Mouse (Mus musculus): ENCODE measurements around the gene Itpr1. TPM values are rescaled to one million over a fixed set of nuclear protein-coding genes. Genes with fewer than 3 reads are reported as not detected.

The Itpr1 gene
- polyA plus RNA-seq, 1 experiment from 2014 or later = 3.5 TPM

DNA sequence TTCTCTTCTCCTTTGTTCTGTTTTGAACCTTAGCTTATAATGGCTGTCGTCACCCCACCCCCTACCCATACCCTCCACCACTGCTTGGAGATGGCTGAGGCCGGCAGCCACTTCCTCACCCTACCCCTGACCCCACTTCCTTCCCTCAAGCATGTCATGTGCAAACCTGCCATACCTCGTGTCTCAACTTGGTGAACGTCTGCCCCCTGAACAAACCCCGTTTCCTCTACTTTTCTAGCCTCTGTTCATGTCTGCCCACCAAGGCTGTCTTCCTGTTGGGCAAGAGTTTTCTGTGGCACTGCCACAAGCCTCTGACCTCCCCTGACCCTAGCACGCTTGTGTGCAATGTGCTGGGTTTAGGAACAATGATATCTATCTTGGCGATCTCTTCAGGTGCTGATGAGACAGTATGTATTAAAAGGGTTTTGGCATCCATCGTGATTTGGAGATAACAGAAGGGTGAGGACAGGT lies 253.2 kb downstream of the Itpr1 start:
- no peak overlapping the region for H3K27ac ChIP-seq (ENCODE audit: low read depth, low read length)
- WGBS = 85% methylated on average over 8 of the region's 8 CpGs
- H3K9me3 ChIP-seq (ENCODE audit: control insufficient read depth, low read length) = no peaks in the 10 kb centered on the region
- H3K27me3 ChIP-seq (ENCODE audit: control insufficient read depth, insufficient read depth, low read length) = no peaks in the 10 kb centered on the region
- H3K9ac ChIP-seq (replicated peaks; ENCODE audit: low read depth, low read length) = no peak overlapping the region
- H3K4me3 ChIP-seq (ENCODE audit: low read depth, low read length) = no peak overlapping the region
- no peak for ATAC-seq (ENCODE audit: low read depth)
- no peaks in the 10 kb centered on the region for H3K36me3 ChIP-seq (ENCODE audit: control insufficient read depth, insufficient read depth, low read length)
- no peak overlapping the region for H3K4me2 ChIP-seq (ENCODE audit: low read depth, low read length)
- H3K4me1 ChIP-seq (ENCODE audit: control insufficient read depth, insufficient read depth, low read length) = no peaks in the 10 kb centered on the region

DNA sequence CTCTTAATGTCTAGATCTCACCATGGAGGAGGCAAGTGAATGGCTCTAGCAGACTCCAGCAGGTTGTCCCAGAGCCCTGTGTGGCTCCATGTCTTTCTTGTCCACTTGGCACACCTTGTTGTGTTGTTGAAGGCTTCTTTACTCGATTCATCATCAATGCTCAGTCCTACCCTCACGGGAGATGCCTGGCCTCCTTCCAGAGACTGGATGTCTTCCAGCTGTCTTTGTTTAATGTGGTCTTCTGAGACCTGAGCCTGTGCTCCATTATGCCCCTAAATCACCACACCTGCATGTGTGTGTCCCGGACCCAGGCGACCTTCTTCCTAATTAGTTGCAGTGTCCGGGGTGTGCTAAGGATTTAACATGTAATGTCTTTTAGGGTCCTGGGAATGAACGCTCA lies 254.7 kb downstream of the Itpr1 start:
- Histone ChIP-seq H3K27ac (ENCODE audit: low read depth, low read length) (no peak overlapping the region), H3K4me3 (ENCODE audit: low read depth, low read length) (no peak overlapping the region), H3K36me3 (ENCODE audit: control insufficient read depth, insufficient read depth, low read length) (no peaks in the 10 kb centered on the region), H3K4me1 (ENCODE audit: control insufficient read depth, insufficient read depth, low read length) (no peaks in the 10 kb centered on the region), H3K9me3 (ENCODE audit: control insufficient read depth, low read length) (no peaks in the 10 kb centered on the region), H3K9ac (replicated peaks; ENCODE audit: low read depth, low read length) (no peak overlapping the region), H3K27me3 (ENCODE audit: control insufficient read depth, insufficient read depth, low read length) (no peaks in the 10 kb centered on the region), H3K4me2 (ENCODE audit: low read depth, low read length) (no peak overlapping the region)
- ATAC-seq (ENCODE audit: low read depth) = no peak
- WGBS = 76% methylated on average over 6 of the region's 6 CpGs

- Histone ChIP-seq H3K36me3 (ENCODE audit: control insufficient read depth, insufficient read depth, low read length) (no peaks in the 10 kb centered on the region), H3K9ac (replicated peaks; ENCODE audit: low read depth, low read length) (no peak overlapping the region), H3K27me3 (ENCODE audit: control insufficient read depth, insufficient read depth, low read length) (no peaks in the 10 kb centered on the region), H3K9me3 (ENCODE audit: control insufficient read depth, low read length) (no peaks in the 10 kb centered on the region), H3K4me3 (ENCODE audit: low read depth, low read length) (no peak overlapping the region), H3K27ac (ENCODE audit: low read depth, low read length) (no peak overlapping the region), H3K4me2 (ENCODE audit: low read depth, low read length) (no peak overlapping the region), H3K4me1 (ENCODE audit: control insufficient read depth, insufficient read depth, low read length) (no peaks in the 10 kb centered on the region)
- ATAC-seq (ENCODE audit: low read depth) = no peak
- WGBS = 59% methylated on average over 3 of the region's 3 CpGs
Observed at GRCm38 (mm10) chr6:108468226-108468825, 255.4 kb downstream of the Itpr1 start.

GRCm38 (mm10) chr6:108471878-108472277 lies 259.0 kb downstream of the Itpr1 start:
- no peak overlapping the region for H3K27ac ChIP-seq (ENCODE audit: low read depth, low read length)
- H3K4me1 ChIP-seq (ENCODE audit: control insufficient read depth, insufficient read depth, low read length) = no peaks in the 10 kb centered on the region
- H3K4me3 ChIP-seq (ENCODE audit: low read depth, low read length) = no peak overlapping the region
- WGBS = 95% methylated on average over 3 of the region's 3 CpGs
- H3K9me3 ChIP-seq (ENCODE audit: control insufficient read depth, low read length) = no peaks in the 10 kb centered on the region
- no peaks in the 10 kb centered on the region for H3K27me3 ChIP-seq (ENCODE audit: control insufficient read depth, insufficient read depth, low read length)
- no peak for ATAC-seq (ENCODE audit: low read depth)
- H3K4me2 ChIP-seq (ENCODE audit: low read depth, low read length) = no peak overlapping the region
- H3K9ac ChIP-seq (replicated peaks; ENCODE audit: low read depth, low read length) = no peak overlapping the region
- H3K36me3 ChIP-seq (ENCODE audit: control insufficient read depth, insufficient read depth, low read length) = no peaks in the 10 kb centered on the region

GRCm38 (mm10) chr6:108472748-108473147 lies 259.9 kb downstream of the Itpr1 start:
- Histone ChIP-seq H3K9me3 (ENCODE audit: control insufficient read depth, low read length) (no peaks in the 10 kb centered on the region), H3K4me3 (ENCODE audit: low read depth, low read length) (no peak overlapping the region)
- 80% methylated on average over 3 of the region's 3 CpGs for WGBS

GRCm38 (mm10) chr6:108476797-108477235 lies 263.9 kb downstream of the Itpr1 start:
- no peaks in the 10 kb centered on the region for H3K4me1 ChIP-seq (ENCODE audit: control insufficient read depth, insufficient read depth, low read length)
- WGBS = 82% methylated on average over 8 of the region's 8 CpGs
- no peak overlapping the region for H3K4me2 ChIP-seq (ENCODE audit: low read depth, low read length)
- ATAC-seq (ENCODE audit: low read depth) = no peak
- no peak overlapping the region for H3K4me3 ChIP-seq (ENCODE audit: low read depth, low read length)
- no peaks in the 10 kb centered on the region for H3K9me3 ChIP-seq (ENCODE audit: control insufficient read depth, low read length)
- H3K27ac ChIP-seq (ENCODE audit: low read depth, low read length) = no peak overlapping the region
- H3K27me3 ChIP-seq (ENCODE audit: control insufficient read depth, insufficient read depth, low read length) = no peaks in the 10 kb centered on the region
- H3K9ac ChIP-seq (replicated peaks; ENCODE audit: low read depth, low read length) = no peak overlapping the region
- H3K36me3 ChIP-seq (ENCODE audit: control insufficient read depth, insufficient read depth, low read length) = no peaks in the 10 kb centered on the region

More at GRCm38 (mm10) chr6:108472748-108473147, 259.9 kb downstream of the Itpr1 start:
- Histone ChIP-seq H3K27me3 (ENCODE audit: control insufficient read depth, insufficient read depth, low read length) (no peaks in the 10 kb centered on the region), H3K4me2 (ENCODE audit: low read depth, low read length) (no peak overlapping the region), H3K27ac (ENCODE audit: low read depth, low read length) (no peak overlapping the region), H3K4me1 (ENCODE audit: control insufficient read depth, insufficient read depth, low read length) (no peaks in the 10 kb centered on the region), H3K36me3 (ENCODE audit: control insufficient read depth, insufficient read depth, low read length) (no peaks in the 10 kb centered on the region), H3K9ac (replicated peaks; ENCODE audit: low read depth, low read length) (no peak overlapping the region)
- no peak for ATAC-seq (ENCODE audit: low read depth)

DNA sequence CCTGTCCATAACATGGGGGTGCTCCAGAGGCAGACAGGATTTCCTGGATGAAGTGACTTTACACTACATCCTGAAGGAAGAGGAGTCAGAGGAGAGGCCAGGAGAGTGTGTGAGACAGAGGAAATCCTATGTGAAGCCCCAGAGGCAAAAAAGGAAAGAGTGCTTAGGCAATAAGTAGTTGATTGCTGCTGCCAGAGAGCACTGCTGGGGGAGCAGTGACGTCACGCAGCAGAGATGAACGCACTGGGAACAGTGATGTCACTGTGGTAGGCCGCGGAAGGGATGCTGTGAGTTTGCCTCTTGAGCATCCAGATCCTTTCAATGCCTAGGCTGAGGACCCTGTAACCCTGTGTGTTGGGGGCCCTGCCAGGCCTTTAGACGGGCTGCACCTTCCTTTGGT lies 264.7 kb downstream of the Itpr1 start:
- Histone ChIP-seq H3K27me3 (ENCODE audit: control insufficient read depth, insufficient read depth, low read length) (no peaks in the 10 kb centered on the region), H3K27ac (ENCODE audit: low read depth, low read length) (no peak overlapping the region), H3K9me3 (ENCODE audit: control insufficient read depth, low read length) (no peaks in the 10 kb centered on the region), H3K4me3 (ENCODE audit: low read depth, low read length) (no peak overlapping the region), H3K4me1 (ENCODE audit: control insufficient read depth, insufficient read depth, low read length) (no peaks in the 10 kb centered on the region), H3K36me3 (ENCODE audit: control insufficient read depth, insufficient read depth, low read length) (no peaks in the 10 kb centered on the region), H3K9ac (replicated peaks; ENCODE audit: low read depth, low read length) (no peak overlapping the region), H3K4me2 (ENCODE audit: low read depth, low read length) (no peak overlapping the region)
- 89% methylated on average over 6 of the region's 6 CpGs for whole genome bisulfite sequencing
- no peak for ATAC-seq (ENCODE audit: low read depth)

DNA sequence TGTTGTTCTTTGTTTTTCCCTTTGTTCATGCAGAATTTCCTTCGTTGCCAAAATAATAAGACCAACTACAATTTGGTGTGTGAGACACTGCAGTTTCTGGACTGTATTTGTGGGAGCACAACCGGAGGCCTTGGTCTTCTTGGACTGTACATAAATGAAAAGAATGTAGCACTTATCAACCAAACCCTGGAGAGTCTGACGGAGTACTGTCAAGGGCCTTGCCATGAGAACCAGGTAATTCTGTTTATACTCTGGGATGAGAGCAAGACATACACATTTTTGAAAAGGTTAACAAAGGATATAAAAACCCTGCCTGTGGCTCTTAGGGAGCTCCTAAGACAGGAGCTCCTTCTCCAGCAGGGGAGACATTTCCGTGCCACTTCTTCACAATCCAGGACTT lies 268.3 kb downstream of the Itpr1 start:
- no peak overlapping the region for H3K4me3 ChIP-seq (ENCODE audit: low read depth, low read length)
- no peaks in the 10 kb centered on the region for H3K4me1 ChIP-seq (ENCODE audit: control insufficient read depth, insufficient read depth, low read length)
- no peaks in the 10 kb centered on the region for H3K36me3 ChIP-seq (ENCODE audit: control insufficient read depth, insufficient read depth, low read length)
- no peaks in the 10 kb centered on the region for H3K27me3 ChIP-seq (ENCODE audit: control insufficient read depth, insufficient read depth, low read length)
- 97% methylated on average over 4 of the region's 4 CpGs for WGBS
- H3K4me2 ChIP-seq (ENCODE audit: low read depth, low read length) = no peak overlapping the region
- no peak for ATAC-seq (ENCODE audit: low read depth)
- H3K9ac ChIP-seq (replicated peaks; ENCODE audit: low read depth, low read length) = no peak overlapping the region
- no peak overlapping the region for H3K27ac ChIP-seq (ENCODE audit: low read depth, low read length)
- H3K9me3 ChIP-seq (ENCODE audit: control insufficient read depth, low read length) = no peaks in the 10 kb centered on the region

GRCm38 (mm10) chr6:108482464-108482863 lies 269.6 kb downstream of the Itpr1 start:
- no peaks in the 10 kb centered on the region for H3K36me3 ChIP-seq (ENCODE audit: control insufficient read depth, insufficient read depth, low read length)
- no peak overlapping the region for H3K9ac ChIP-seq (replicated peaks; ENCODE audit: low read depth, low read length)
- H3K27ac ChIP-seq (ENCODE audit: low read depth, low read length) = no peak overlapping the region
- WGBS = 85% methylated on average over 5 of the region's 5 CpGs
- no peak overlapping the region for H3K4me3 ChIP-seq (ENCODE audit: low read depth, low read length)
- no peak for ATAC-seq (ENCODE audit: low read depth)
- H3K4me2 ChIP-seq (ENCODE audit: low read depth, low read length) = no peak overlapping the region
- H3K9me3 ChIP-seq (ENCODE audit: control insufficient read depth, low read length) = no peaks in the 10 kb centered on the region
- no peaks in the 10 kb centered on the region for H3K4me1 ChIP-seq (ENCODE audit: control insufficient read depth, insufficient read depth, low read length)
- H3K27me3 ChIP-seq (ENCODE audit: control insufficient read depth, insufficient read depth, low read length) = no peaks in the 10 kb centered on the region
